Mouse (Mus musculus) limb, embryonic 13.5 days (tissue): ENCODE measurements around the gene Slc48a1. TPM values are rescaled to one million over a fixed set of nuclear protein-coding genes. Genes with fewer than 3 reads are reported as not detected.
A peak's percentile ranks its signal among the peaks of the same experiment; 100 is the strongest.

Source experiments
- ATAC-seq: fragments of 200-750 bp; cut with Nextera tagmentation; 2 replicates; pipeline ENCODE4 v1.8.0; 2017; ENCODE audit warnings: low read depth, moderate number of reproducible peaks, moderate TSS enrichment; ENCODE audit not compliant: low FRiP score
- H3K27ac ChIP-seq: fragments of 300-500 bp; sonication (generic); 2 replicates; pipeline ENCODE4 v1.5.1; 2015; ENCODE audit warnings: inconsistent platforms, mild to moderate bottlenecking, moderate library complexity
- H3K27me3 ChIP-seq: fragments of 300-500 bp; sonication (generic); 2 replicates; pipeline ENCODE4 v1.6.1; 2015; ENCODE audit warnings: mild to moderate bottlenecking, inconsistent platforms
- H3K36me3 ChIP-seq: fragments of 300-500 bp; sonication (generic); 2 replicates; pipeline ENCODE4 v1.6.1; 2015; ENCODE audit warnings: inconsistent platforms, mild to moderate bottlenecking, moderate library complexity
- H3K4me1 ChIP-seq: fragments of 300-500 bp; sonication (generic); 2 replicates; pipeline ENCODE4 v1.6.1; 2015; ENCODE audit warnings: inconsistent platforms
- H3K4me2 ChIP-seq: fragments of 300-500 bp; sonication (generic); replicated peaks from 2 replicates; pipeline ENCODE4 v1.6.1; 2015; ENCODE audit warnings: inconsistent platforms, mild to moderate bottlenecking, moderate library complexity
- H3K4me3 ChIP-seq: fragments of 300-500 bp; sonication (generic); 2 replicates; pipeline ENCODE4 v1.5.1; 2015; ENCODE audit warnings: moderate library complexity, mild to moderate bottlenecking, inconsistent platforms
- H3K9ac ChIP-seq: fragments of 300-500 bp; sonication (generic); 2 replicates; pipeline ENCODE4 v1.6.1; 2015; ENCODE audit warnings: mild to moderate bottlenecking, inconsistent platforms
- H3K9me3 ChIP-seq: fragments of 300-500 bp; sonication (generic); 2 replicates; pipeline ENCODE4 v1.6.1; 2016; ENCODE audit warnings: inconsistent platforms
- WGBS: fragments of 180-500 bp; shearing (Covaris S2); methylation state at CpG from one replicate; pipeline ENCODE4 v1.1.7; 2015; 5-methylcytosine and 5-hydroxymethylcytosine counted together
- polyA plus RNA-seq: library from polyadenylated mRNA; unstranded; fragments of >200 nt; fragmentation: Nextera tagmentation; extraction: Ambion mirVana; gene quantifications from 2 replicates; pipeline ENCODE4 v1.2.1, GENCODE M21; 2015

Slc48a1 gene
- polyA plus RNA-seq, 1 experiment from 2014 or later, result 39.5 TPM

DNA sequence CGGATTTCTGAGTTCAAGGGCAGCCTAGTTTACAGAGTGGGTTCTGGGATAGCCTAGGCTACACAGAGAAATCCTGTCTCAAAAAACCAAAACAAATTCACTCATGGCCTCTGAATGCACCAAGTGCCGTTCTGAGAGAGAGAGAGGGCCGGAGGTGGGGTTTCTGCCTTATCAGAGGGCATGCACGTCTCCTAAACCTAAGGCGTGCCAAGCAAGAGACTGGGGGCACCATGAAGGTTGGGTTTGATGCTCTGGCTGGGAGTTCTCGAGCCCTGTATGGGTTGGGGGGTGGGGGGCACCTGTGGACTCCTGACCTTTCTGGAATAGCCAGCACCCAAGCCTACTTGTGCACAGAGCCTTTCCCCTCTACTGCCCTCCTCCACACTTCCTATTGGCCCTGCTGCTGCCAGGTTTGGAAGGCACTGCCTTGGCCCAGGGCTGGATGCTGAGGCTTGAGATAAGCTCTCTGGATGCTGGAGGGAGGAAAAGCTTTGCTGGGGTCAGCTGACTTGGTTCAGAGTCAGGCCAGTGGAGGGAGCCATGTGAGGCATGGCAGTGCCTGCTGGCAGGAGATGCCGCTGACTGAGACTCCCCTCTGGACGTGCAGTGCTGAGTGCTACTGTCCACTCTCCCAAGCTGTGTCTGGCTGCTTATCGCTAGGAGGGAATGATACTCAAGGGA is 7.6 kb downstream of the Slc48a1 start:
- no peak overlapping the region for H3K27ac ChIP-seq
- H3K9me3 ChIP-seq, result no peaks in the 10 kb centered on the region
- peaks cover 12% of the 10 kb centered on the region for H3K36me3 ChIP-seq
- WGBS, result 75% methylated on average over 9 of the region's 9 CpGs
- ATAC-seq, result no peak
- H3K27me3 ChIP-seq, result no peaks in the 10 kb centered on the region
- H3K4me3 ChIP-seq, result no peak overlapping the region
- H3K4me1 ChIP-seq, result peaks cover 30% of the 10 kb centered on the region
- no peak overlapping the region; the same call in none of the 2 replicates for H3K4me2 ChIP-seq
- H3K9ac ChIP-seq, result no peak overlapping the region

DNA sequence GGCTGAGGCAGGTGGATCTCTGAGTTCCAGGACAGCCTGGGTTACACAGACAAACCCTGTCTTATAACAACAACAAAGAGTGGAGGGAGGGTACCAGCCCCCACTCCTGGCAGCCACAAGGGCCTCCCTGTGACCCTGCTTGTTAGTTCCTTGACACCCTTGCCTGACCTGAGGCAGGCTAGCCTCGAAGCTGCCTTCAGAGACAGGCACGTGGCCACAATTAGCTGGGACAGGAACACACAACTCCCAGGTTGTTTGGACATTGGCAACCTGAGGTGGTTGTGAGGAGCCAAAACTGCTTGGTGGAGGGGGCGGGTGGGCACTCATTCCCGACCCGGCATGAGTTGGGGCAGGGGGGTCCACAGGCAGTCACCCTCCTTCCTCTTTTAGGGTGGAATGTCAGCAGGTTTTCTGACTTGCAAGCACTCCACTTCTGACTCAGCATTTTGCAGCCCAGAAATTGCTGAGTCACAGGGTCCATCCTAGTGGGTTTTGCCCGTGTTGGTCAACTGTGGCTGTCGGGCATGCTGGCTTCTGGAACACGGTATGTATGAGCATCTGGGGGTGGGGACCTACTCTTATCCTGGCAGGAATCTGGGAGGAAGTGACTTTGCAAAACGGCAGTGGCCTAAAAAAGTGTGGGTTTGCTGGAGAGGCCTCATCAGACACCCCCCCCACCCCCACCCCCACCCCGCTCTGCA is 8.2 kb downstream of the Slc48a1 start:
- Histone ChIP-seq H3K27ac (no peak overlapping the region), H3K9me3 (no peaks in the 10 kb centered on the region), H3K4me1 (peaks cover 23% of the 10 kb centered on the region), H3K36me3 (peaks cover 19% of the 10 kb centered on the region), H3K9ac (no peak overlapping the region), H3K4me3 (no peak overlapping the region), H3K27me3 (no peaks in the 10 kb centered on the region), H3K4me2 (no peak overlapping the region; the same call in 1 of the 2 replicates)
- 73% methylated on average over 10 of the region's 10 CpGs for WGBS
- no peak for ATAC-seq

DNA sequence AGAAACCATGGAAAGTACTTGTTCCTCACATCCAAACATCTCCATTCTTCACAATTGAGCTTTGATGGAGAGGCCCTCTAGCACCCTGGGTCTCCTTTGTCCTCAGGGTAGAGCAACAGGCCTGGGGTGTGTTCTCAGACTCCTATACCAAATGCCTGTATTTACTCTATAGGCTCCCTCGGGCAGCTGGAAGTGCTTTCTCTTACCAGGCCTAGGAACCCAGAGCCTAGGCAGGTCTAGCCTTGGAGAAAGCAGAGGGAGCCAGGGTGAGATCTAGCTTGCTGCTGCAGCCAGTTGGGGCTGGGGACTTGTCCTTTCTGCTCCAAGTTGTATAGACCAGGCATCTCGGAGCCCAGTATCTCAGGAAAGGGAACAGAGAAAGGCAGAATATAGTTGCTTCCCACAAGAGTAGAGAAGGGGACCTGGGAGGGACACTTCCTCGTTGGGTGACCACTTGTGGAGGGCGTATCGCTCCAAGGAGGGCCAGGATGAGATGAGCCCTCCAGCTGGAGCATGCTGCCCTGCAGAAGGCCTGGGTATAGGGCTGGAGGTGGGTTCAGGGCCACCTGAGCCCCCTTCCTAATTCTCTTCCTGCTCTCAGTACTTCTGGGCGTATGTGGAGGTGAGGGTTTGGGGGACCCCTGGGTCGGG is 9.0 kb downstream of the Slc48a1 start:
- H3K27me3 ChIP-seq, result no peaks in the 10 kb centered on the region
- no peak overlapping the region; the same call in 1 of the 2 replicates for H3K9ac ChIP-seq
- peak overlapping the region; percentile 33; the same call in 1 of the 2 replicates for H3K27ac ChIP-seq
- H3K36me3 ChIP-seq, result peaks cover 26% of the 10 kb centered on the region
- WGBS, result 81% methylated on average over 7 of the region's 7 CpGs
- peaks cover 16% of the 10 kb centered on the region for H3K4me1 ChIP-seq
- H3K4me3 ChIP-seq, result no peak overlapping the region
- no peak overlapping the region for H3K4me2 ChIP-seq
- ATAC-seq, result no peak
- H3K9me3 ChIP-seq, result no peaks in the 10 kb centered on the region

DNA sequence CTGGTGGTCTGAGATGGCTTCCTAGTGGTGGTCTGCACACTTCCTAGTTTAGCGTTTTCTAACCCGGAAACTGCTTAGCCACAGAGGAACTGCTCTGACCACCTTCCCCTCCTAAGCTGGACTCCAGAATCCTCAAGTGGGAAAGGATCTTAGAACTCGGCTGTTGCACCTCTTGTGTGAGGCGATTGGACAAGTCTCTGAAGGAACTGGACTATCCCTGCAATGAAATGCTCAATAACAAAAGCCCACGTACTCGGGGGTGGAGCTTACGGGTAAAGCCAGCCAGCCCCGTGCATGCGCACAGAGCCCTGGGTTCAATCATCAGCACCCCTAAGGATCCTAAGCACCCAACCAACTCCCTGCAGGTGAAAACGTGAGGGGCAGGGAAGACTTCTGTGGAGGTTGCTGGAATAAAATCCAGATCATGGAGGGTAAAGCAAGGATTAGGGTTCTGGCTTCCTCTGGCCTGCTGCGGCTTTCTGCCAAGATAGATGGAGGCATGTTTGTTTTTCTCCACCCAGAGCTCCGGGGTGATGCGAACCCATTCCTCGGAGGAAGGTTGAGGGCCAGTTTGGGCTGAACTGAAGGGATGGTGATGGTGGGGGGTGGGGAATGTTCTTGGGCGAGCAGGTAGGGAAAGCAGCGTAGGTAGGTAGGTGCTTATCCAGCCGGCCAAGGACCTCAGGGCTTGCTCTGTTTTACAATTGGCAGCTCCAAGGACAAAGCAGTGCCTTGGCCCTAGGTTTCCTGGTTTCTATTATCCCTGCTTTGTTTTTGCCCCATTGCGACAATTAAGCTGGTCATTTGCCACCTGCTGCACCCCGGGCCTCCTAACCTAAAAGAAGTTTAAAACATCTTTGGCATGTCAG is 9.7 kb downstream of the Slc48a1 start:
- ATAC-seq, result no peak
- Histone ChIP-seq H3K27me3 (no peaks in the 10 kb centered on the region), H3K4me2 (no peak overlapping the region), H3K36me3 (peaks cover 33% of the 10 kb centered on the region), H3K4me1 (peaks cover 8% of the 10 kb centered on the region), H3K9ac (no peak overlapping the region; the same call in 1 of the 2 replicates), H3K27ac (no peak overlapping the region), H3K4me3 (no peak overlapping the region), H3K9me3 (no peaks in the 10 kb centered on the region)
- whole genome bisulfite sequencing, result 69% methylated on average over 19 of the region's 19 CpGs

DNA sequence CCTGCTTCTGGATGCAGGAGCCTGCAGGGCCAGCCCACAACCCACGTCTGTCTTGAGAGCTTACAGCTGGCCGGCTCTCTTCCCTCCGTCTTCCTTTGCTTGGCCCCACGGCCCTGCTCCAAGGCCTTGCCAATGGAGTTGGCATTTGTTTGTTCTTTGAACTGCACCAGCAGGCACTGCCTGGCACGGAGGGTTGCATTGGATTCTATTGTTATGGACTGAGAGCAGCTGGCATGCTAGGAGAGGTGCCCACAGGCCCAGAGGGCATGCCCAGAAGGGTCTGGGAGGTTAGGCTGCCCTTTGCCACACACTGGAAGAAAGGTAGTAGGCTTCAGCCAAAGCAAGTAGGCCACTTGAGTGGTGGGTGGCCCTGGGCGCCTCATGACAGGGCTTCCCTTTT is 10.5 kb downstream of the Slc48a1 start:
- H3K4me1 ChIP-seq, result peaks cover 8% of the 10 kb centered on the region
- H3K9ac ChIP-seq, result no peak overlapping the region
- no peaks in the 10 kb centered on the region for H3K9me3 ChIP-seq
- no peak for ATAC-seq
- H3K4me3 ChIP-seq, result no peak overlapping the region
- H3K27ac ChIP-seq, result no peak overlapping the region
- H3K4me2 ChIP-seq, result no peak overlapping the region
- H3K27me3 ChIP-seq, result no peaks in the 10 kb centered on the region
- H3K36me3 ChIP-seq, result peaks cover 41% of the 10 kb centered on the region
- WGBS, result 72% methylated on average over 6 of the region's 6 CpGs

DNA sequence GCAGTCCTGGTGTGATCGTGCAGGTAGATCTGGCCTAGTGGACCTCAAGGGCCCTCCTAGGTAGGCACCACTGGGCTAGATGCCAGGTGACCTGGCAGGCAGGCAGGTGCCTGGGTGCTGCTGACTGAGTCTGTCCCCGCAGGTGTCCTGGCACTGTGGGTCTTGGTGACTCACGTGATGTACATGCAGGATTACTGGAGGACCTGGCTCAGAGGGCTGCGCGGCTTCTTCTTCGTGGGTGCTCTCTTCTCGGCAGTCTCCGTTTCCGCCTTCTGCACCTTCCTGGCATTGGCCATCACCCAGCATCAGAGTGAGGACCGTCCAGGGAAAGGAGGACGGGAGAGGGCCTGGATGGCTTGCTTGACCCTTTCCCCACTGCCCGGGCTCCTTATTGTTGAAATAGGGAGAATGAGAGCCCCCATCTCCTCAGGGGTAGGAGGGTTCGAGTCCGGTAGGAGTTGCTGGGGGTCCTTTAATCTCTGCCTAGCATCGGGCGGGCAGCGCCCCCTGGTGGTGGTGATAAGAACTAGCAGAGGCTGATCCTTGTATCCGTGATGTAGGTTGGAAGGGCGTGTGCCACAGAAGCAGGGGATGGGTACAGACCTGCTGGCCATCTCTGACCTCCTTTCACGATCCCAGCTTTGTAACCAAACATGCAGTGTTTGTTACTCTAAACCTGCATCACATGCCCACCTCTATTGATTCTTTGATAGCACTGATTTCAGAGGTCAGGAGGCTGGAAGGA is 11.6 kb downstream of the Slc48a1 start:
- peaks cover 4% of the 10 kb centered on the region for H3K4me1 ChIP-seq
- 55% methylated on average over 20 of the region's 20 CpGs for WGBS
- no peak overlapping the region for H3K27ac ChIP-seq
- no peak overlapping the region for H3K4me2 ChIP-seq
- H3K27me3 ChIP-seq, result no peaks in the 10 kb centered on the region
- ATAC-seq, result no peak
- H3K9me3 ChIP-seq, result no peaks in the 10 kb centered on the region
- no peak overlapping the region for H3K9ac ChIP-seq
- no peak overlapping the region for H3K4me3 ChIP-seq
- peaks cover 52% of the 10 kb centered on the region for H3K36me3 ChIP-seq

DNA sequence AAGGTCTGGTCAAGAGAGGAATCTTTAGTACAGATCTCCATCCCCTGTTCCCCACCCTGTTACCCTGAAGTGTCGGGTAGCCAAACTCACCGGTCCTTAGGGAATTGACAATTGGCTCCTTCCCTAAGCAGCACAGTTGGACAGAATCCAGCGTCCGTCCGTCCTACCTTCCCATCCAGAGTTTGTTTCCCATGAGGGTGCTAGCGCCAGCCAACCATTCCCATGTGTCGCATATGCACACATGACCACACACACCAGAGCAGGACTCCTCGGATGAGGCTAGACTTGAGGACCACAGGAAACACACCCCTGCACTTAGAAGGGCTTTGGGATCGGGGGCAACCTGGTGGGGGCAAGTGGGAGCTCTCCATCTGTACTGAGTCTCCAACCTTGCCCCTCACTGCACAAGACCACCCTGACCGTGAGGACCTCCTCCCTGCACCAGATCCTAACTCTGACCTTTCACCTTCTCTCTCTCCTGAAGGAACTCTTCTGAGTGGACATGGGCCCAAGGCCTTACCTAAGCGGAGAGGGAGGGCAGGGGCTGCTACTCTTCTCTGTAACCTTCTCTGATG is 12.9 kb downstream of the Slc48a1 start:
- Histone ChIP-seq H3K27ac (no peak overlapping the region), H3K4me3 (no peak overlapping the region), H3K9me3 (no peaks in the 10 kb centered on the region), H3K36me3 (peaks cover 65% of the 10 kb centered on the region), H3K9ac (no peak overlapping the region), H3K4me1 (0 out of 2 replicates have a peak, but pooled peaks cover 3% of the 10 kb centered on the region), H3K4me2 (no peak overlapping the region), H3K27me3 (no peaks in the 10 kb centered on the region)
- 90% methylated on average over 11 of the region's 11 CpGs for WGBS
- no peak for ATAC-seq

DNA sequence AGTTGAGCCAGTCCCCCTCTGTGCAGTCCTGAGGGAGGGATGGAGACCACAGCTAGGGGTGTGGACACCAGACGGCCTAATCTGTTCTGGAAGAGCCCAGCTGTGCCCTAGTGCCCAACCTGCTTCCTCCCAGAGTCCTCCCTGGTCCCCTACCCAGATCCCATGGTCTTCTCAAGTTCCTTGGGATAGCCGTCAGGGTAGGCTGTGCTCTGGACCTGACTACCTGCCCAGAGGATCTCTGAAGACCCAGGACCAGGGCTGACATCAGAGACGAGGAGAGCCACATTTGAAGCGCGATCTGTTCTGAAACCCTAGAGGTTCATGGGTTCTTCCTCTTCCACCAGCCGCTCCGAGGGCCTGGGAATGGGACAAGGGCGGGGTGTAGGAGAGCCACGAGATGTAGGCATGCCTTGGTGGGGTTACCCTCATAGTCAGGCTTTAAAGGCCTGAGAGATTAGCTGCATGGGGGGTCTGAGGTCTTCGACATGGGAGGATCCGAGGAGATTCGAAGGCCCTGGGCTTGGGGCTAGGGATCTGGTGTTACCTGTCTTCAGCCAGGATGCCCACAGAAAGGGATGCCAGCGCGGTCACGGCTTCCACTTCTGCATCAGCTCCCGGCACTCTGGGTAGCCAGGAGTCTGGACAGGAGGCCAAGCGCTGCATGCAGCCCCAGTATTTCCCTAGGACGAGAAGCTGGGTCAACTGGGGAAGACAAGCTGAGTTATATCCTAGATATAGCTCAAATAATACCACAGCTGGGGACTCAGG is 15.2 kb downstream of the Slc48a1 start:
- no peak overlapping the region for H3K4me2 ChIP-seq
- no peaks in the 10 kb centered on the region for H3K9me3 ChIP-seq
- ATAC-seq, result no peak
- WGBS, result 90% methylated on average over 18 of the region's 18 CpGs
- no peak overlapping the region for H3K9ac ChIP-seq
- H3K36me3 ChIP-seq, result peaks cover 89% of the 10 kb centered on the region
- no peaks in the 10 kb centered on the region for H3K27me3 ChIP-seq
- 0 out of 2 replicates have a peak, but pooled peaks cover 3% of the 10 kb centered on the region for H3K4me1 ChIP-seq
- H3K4me3 ChIP-seq, result no peak overlapping the region
- H3K27ac ChIP-seq, result no peak overlapping the region

DNA sequence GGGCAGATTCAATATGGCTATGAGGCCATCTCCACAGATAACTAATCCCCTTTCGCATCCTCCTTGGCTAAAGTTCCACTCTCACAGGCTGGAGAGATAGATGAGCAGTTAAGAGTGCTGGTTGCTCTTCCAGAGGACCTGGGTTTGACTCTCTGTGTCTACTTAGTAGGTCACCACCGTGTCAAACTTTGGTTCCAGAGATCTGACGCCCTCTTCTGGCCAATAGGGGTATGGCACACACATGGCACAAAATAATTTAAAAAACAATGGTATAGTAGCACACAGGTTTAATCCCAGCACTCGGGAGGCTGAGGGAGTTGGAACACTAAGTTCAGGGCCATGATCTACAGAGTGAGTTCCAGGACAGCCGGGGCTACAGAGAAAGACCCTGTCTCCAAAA is 15.9 kb downstream of the Slc48a1 start:
- H3K27me3 ChIP-seq, result no peaks in the 10 kb centered on the region
- H3K4me3 ChIP-seq, result no peak overlapping the region
- no peak overlapping the region for H3K4me2 ChIP-seq
- H3K9ac ChIP-seq, result no peak overlapping the region
- ATAC-seq, result no peak
- H3K36me3 ChIP-seq, result peaks cover 96% of the 10 kb centered on the region
- H3K27ac ChIP-seq, result no peak overlapping the region
- no peaks in the 10 kb centered on the region for H3K9me3 ChIP-seq
- H3K4me1 ChIP-seq, result no peaks in the 10 kb centered on the region
- WGBS, result 73% methylated on average over 5 of the region's 5 CpGs

DNA sequence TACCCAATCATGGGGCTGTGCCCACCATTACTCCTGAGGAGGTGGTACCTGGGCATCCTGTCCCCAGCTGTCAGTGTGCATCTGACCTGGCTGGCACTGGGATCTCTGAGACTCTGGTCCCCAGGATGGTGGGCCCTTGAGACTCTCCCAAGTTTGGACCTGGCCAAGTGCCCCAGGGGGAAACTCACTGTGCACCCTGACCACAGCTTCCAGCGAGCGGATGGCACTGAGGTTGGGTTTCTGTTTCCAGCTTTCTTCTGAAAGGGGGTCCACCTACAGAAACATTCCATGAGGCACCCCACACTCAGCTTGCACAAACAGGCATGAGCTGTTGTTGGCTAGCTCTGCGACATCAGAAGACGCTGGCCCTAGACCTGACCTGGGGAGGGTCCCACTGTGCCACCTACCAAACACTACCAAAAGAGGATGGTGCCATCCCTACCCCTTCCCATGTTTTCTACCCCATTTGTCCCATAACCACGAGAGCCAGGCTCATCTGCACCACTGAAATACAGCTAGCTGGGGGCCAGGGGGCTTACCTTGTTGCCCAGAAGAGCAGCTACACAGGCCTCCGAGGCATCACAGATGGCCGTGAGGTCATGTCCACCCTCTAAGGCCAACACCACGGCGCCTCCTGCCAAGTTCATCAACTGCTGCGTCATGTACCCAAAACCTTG is 17.4 kb downstream of the Slc48a1 start:
- no peaks in the 10 kb centered on the region for H3K9me3 ChIP-seq
- no peak overlapping the region for H3K9ac ChIP-seq
- no peak overlapping the region for H3K27ac ChIP-seq
- WGBS, result 94% methylated on average over 10 of the region's 10 CpGs
- H3K4me3 ChIP-seq, result no peak overlapping the region
- H3K27me3 ChIP-seq, result no peaks in the 10 kb centered on the region
- peaks cover 100% of the 10 kb centered on the region for H3K36me3 ChIP-seq
- H3K4me2 ChIP-seq, result no peak overlapping the region
- no peak for ATAC-seq
- H3K4me1 ChIP-seq, result no peaks in the 10 kb centered on the region
